Mouse (Mus musculus) CH12F3 (cell line): Measurements from ENCODE around the gene Gkap1.

Experiments used
- in situ Hi-C: fragments of 300-500 bp; cut with MboI; formaldehyde crosslinking; loops from 2 replicates; pipeline ENCODE4 v1.14.3; 2020; ENCODE audit warnings: low sequenced_read_pairs

Gkap1 gene

GRCm38 (mm10) chr13:58273411-58274258 lies 1.9 kb downstream of the Gkap1 start:
- in situ Hi-C loops, result no loop called here

- in situ Hi-C loops, result no loop called here
These were observed 8.6 kb downstream of the Gkap1 start for GRCm38 (mm10) chr13:58266864-58267263.

GRCm38 (mm10) chr13:58263546-58263945 lies 12.0 kb downstream of the Gkap1 start:
- in situ Hi-C loops, result no loop called here

- in situ Hi-C loops, result no loop called here
These were observed 13.8 kb downstream of the Gkap1 start for GRCm38 (mm10) chr13:58261674-58262073.

GRCm38 (mm10) chr13:58253268-58253667 lies 22.2 kb downstream of the Gkap1 start:
- in situ Hi-C loops, result no loop called here

GRCm38 (mm10) chr13:58248957-58249356 lies 26.5 kb downstream of the Gkap1 start:
- in situ Hi-C loops, result no loop called here

- in situ Hi-C loops, result no loop called here
These were observed 39.0 kb downstream of the Gkap1 start for GRCm38 (mm10) chr13:58236536-58236935.

- in situ Hi-C loops, result loop anchor here (5.0 kb wide), 1 partner anchor 45 kb away; no protein-coding TSS in a partner anchor
These were observed 42.9 kb downstream of the Gkap1 start for GRCm38 (mm10) chr13:58232611-58233010.

- in situ Hi-C loops, result loop anchor here (5.0 kb wide), 1 partner anchor 45 kb away; no protein-coding TSS in a partner anchor
These were observed 43.4 kb downstream of the Gkap1 start for GRCm38 (mm10) chr13:58232070-58232469.

- in situ Hi-C loops, result no loop called here
These were observed 46.9 kb downstream of the Gkap1 start for GRCm38 (mm10) chr13:58228624-58229023.

GRCm38 (mm10) chr13:58225694-58226093 lies 49.8 kb downstream of the Gkap1 start:
- in situ Hi-C loops, result no loop called here

- in situ Hi-C loops, result no loop called here
These were observed 55.3 kb downstream of the Gkap1 start for GRCm38 (mm10) chr13:58220206-58220605.

GRCm38 (mm10) chr13:58217536-58217935 lies 58.0 kb downstream of the Gkap1 start:
- in situ Hi-C loops, result no loop called here

GRCm38 (mm10) chr13:58216395-58216794 lies 59.1 kb downstream of the Gkap1 start:
- in situ Hi-C loops, result no loop called here

- in situ Hi-C loops, result no loop called here
These were observed 59.7 kb downstream of the Gkap1 start, which contains the start of gene Ubqln1 for GRCm38 (mm10) chr13:58215592-58216341. Gene Ubqln1 (minus strand): TSS chr13:58215653.

- in situ Hi-C loops, result no loop called here
These were observed 60.3 kb downstream of the Gkap1 start for GRCm38 (mm10) chr13:58215253-58215591.

- in situ Hi-C loops, result no loop called here
These were observed 60.9 kb downstream of the Gkap1 start for GRCm38 (mm10) chr13:58214346-58215252.

- in situ Hi-C loops, result no loop called here
These were observed 61.7 kb downstream of the Gkap1 start for GRCm38 (mm10) chr13:58213801-58214200.

GRCm38 (mm10) chr13:58212530-58212929 lies 63.0 kb downstream of the Gkap1 start:
- in situ Hi-C loops, result no loop called here

- in situ Hi-C loops, result no loop called here
These were observed 65.1 kb downstream of the Gkap1 start for GRCm38 (mm10) chr13:58210441-58210840.

GRCm38 (mm10) chr13:58206084-58206483 lies 69.4 kb downstream of the Gkap1 start:
- in situ Hi-C loops, result no loop called here
